Mouse (Mus musculus) cerebellum, adult 2 months (tissue): Measurements from ENCODE around the gene Dtnb.

Experiments used
- CTCF ChIP-seq: fragments of 200-500 bp; IDR thresholded peaks from 2 replicates; pipeline ENCODE4 v1.5.1; 2011; ENCODE audit warnings: low read depth, mild to moderate bottlenecking, control low read depth, low read length, moderate library complexity, borderline replicate concordance; ENCODE audit not compliant: insufficient read depth
- POLR2A ChIP-seq: fragments of 200-500 bp; IDR thresholded peaks from 2 replicates; pipeline ENCODE4 v1.6.1; 2011; ENCODE audit warnings: low read length, control low read depth, borderline replicate concordance; ENCODE audit not compliant: insufficient read depth

DNA sequence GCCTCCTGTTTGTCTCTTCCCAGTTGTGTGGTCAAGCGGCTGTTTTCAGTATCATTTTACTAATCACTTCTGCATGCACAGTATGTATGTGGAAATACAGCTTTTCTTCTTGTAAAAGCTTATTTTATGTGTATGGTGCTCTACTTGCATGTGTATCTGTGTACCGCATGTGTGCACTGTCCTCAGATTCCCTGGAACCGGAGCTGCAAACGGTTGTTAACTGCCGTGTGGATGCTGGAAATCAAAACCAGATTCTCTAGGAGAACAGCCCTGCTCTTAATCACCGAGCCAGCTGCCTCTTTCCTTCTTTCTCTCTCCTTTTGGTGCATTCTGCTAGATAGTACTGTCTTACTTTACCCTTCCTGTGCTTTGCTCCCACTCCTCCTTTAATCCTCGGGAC, 39.7 kb downstream of the Dtnb start:
- TF ChIP-seq POLR2A = no peak
- TF ChIP-seq CTCF = no peak
